8 mouse cellular contexts compared by ENCODE assay signal in genomic region chr19:37435041-37435852, GRCm38 (mm10). TPM values are rescaled to one million over a fixed set of nuclear protein-coding genes. Genes with fewer than 3 reads are reported as not detected.
DNase-seq lines count a peak whose midpoint lies in the region; ATAC-seq lines count a peak whose summit lies in the region.

No protein-coding gene starts in this region.

- H3K4me1 ChIP-seq in forebrain, embryonic 13.5 days = peaks cover 17% of the 10 kb centered on the region
- H3K4me1 ChIP-seq in limb, embryonic 12.5 days (replicated peaks) = peaks cover 21% of the 10 kb centered on the region
- peaks cover 8% of the 10 kb centered on the region for H3K4me1 ChIP-seq in midbrain, embryonic 11.5 days (ENCODE audit: control insufficient read depth, insufficient read depth, low read length)
- peaks cover 3% of the 10 kb centered on the region; the same call in 1 of the 2 replicates for H3K4me1 ChIP-seq in stomach, embryonic 14.5 days (ENCODE audit: control insufficient read depth, insufficient read depth, low read length)

- peak; percentile 25 for DNase-seq in CD4-positive, CD25-positive, alpha-beta regulatory T cell, adult 2 months (ENCODE audit: low read depth, low spot score)
- DNase-seq in midbrain, embryonic 11.5 days (ENCODE audit: low spot score, missing footprints) = peak; percentile 91
- DNase-seq in layer of hippocampus, postnatal 14 days (ENCODE audit: low spot score in 2 of 2) = no peak

- peak overlapping the region; percentile 59 for H3K4me2 ChIP-seq in forebrain, embryonic 13.5 days
- peak overlapping the region; percentile 64 for H3K4me2 ChIP-seq in limb, embryonic 12.5 days
- peak overlapping the region; percentile 46 for H3K4me2 ChIP-seq in midbrain, embryonic 11.5 days
- H3K4me2 ChIP-seq in stomach, embryonic 14.5 days (replicated peaks; ENCODE audit: low read depth, low read length) = peak overlapping the region; percentile 69

- WGBS in forebrain, embryonic 13.5 days = under 1% methylated on average over 73 of the region's 77 CpGs
- WGBS in limb, embryonic 12.5 days = under 1% methylated on average over 77 of the region's 77 CpGs
- WGBS in midbrain, embryonic 11.5 days = 1% methylated on average over 77 of the region's 77 CpGs
- under 1% methylated on average over 76 of the region's 77 CpGs for WGBS in stomach, embryonic 14.5 days

- peak overlapping the region; percentile 39 for H3K4me3 ChIP-seq in forebrain, embryonic 13.5 days
- peak overlapping the region; percentile 52 for H3K4me3 ChIP-seq in limb, embryonic 12.5 days (replicated peaks)
- peak overlapping the region; percentile 35 for H3K4me3 ChIP-seq in midbrain, embryonic 11.5 days (ENCODE audit: low read depth, low read length)
- H3K4me3 ChIP-seq in stomach, embryonic 14.5 days (ENCODE audit: low read depth, low read length) = peak overlapping the region; percentile 53

- H3K9ac ChIP-seq in forebrain, embryonic 13.5 days = no peak overlapping the region
- peak overlapping the region; percentile 57 for H3K9ac ChIP-seq in limb, embryonic 12.5 days (replicated peaks)
- H3K9ac ChIP-seq in midbrain, embryonic 11.5 days (ENCODE audit: low read length) = peak overlapping the region; percentile 21; the same call in 1 of the 2 replicates
- H3K9ac ChIP-seq in stomach, embryonic 14.5 days (replicated peaks; ENCODE audit: low read depth, low read length) = peak overlapping the region; percentile 46; the same call in 1 of the 2 replicates

- H3K27ac ChIP-seq in forebrain, embryonic 13.5 days = no peak overlapping the region
- peak overlapping the region; percentile 70 for H3K27ac ChIP-seq in limb, embryonic 12.5 days
- no peak overlapping the region for H3K27ac ChIP-seq in midbrain, embryonic 11.5 days (ENCODE audit: low read depth, low read length)
- H3K27ac ChIP-seq in stomach, embryonic 14.5 days (ENCODE audit: low read length) = peak overlapping the region; percentile 71

- peak; percentile 22 for ATAC-seq in activated CD4-positive, CD25-positive, alpha-beta regulatory T cell, adult 4 months
- ATAC-seq in forebrain, embryonic 13.5 days = peak; percentile 34; the same call in 1 of the 2 replicates
- ATAC-seq in hematopoietic stem cell, adult 5-6 weeks (replicated peaks in 1 of 2; ENCODE audit: insufficient read depth in 1 of 2, low FRiP score in 2 of 2, low TSS enrichment in 1 of 2, low read depth in 1 of 2, poor library complexity in 2 of 2, severe bottlenecking in 2 of 2) = peak; percentile 68 to 72
- ATAC-seq in limb, embryonic 12.5 days (ENCODE audit: insufficient number of reproducible peaks, insufficient read depth, low FRiP score, low TSS enrichment, low read depth) = no peak
- peak; percentile 36 for ATAC-seq in midbrain, embryonic 11.5 days (ENCODE audit: low FRiP score)
- ATAC-seq in stomach, embryonic 14.5 days (ENCODE audit: insufficient number of reproducible peaks, insufficient read depth, low FRiP score, low read depth) = no peak

- no peaks in the 10 kb centered on the region for H3K36me3 ChIP-seq in forebrain, embryonic 13.5 days (ENCODE audit: poor library complexity, severe bottlenecking)
- no peaks in the 10 kb centered on the region for H3K36me3 ChIP-seq in limb, embryonic 12.5 days
- H3K36me3 ChIP-seq in midbrain, embryonic 11.5 days (ENCODE audit: control insufficient read depth, insufficient read depth, low read length) = no peaks in the 10 kb centered on the region
- no peaks in the 10 kb centered on the region for H3K36me3 ChIP-seq in stomach, embryonic 14.5 days (ENCODE audit: control insufficient read depth, insufficient read depth, low read length)

- no peaks in the 10 kb centered on the region for H3K9me3 ChIP-seq in forebrain, embryonic 13.5 days (replicated peaks)
- no peaks in the 10 kb centered on the region for H3K9me3 ChIP-seq in limb, embryonic 12.5 days
- H3K9me3 ChIP-seq in midbrain, embryonic 11.5 days (ENCODE audit: control insufficient read depth, low read length) = no peaks in the 10 kb centered on the region
- H3K9me3 ChIP-seq in stomach, embryonic 14.5 days (ENCODE audit: control insufficient read depth, low read depth, low read length) = no peaks in the 10 kb centered on the region

- H3K27me3 ChIP-seq in forebrain, embryonic 13.5 days = peaks cover 97% of the 10 kb centered on the region
- peaks cover 90% of the 10 kb centered on the region for H3K27me3 ChIP-seq in limb, embryonic 12.5 days
- peaks cover 76% of the 10 kb centered on the region for H3K27me3 ChIP-seq in midbrain, embryonic 11.5 days (ENCODE audit: control insufficient read depth, insufficient read depth, low read length)
- peaks cover 30% of the 10 kb centered on the region for H3K27me3 ChIP-seq in stomach, embryonic 14.5 days (ENCODE audit: control insufficient read depth, insufficient read depth, low read length)

RNA-seq across cellular contexts. Expression of gene Hhex, which starts 0.6 kb away (rescaled TPM):
- polyA plus RNA-seq in activated CD4-positive, CD25-positive, alpha-beta regulatory T cell, adult 4 months (2017; shearing (Covaris generic)) = 1 to 10 TPM in 1 of 2 experiments, not detected in 1; 1.1 TPM
- polyA plus RNA-seq in forebrain, embryonic 13.5 days (2015; fragmentation: Nextera tagmentation; extraction: Ambion mirVana) = 3.4 and 5.7 TPM in 2 replicates
- 61.1 and 65.7 TPM in 2 replicates for total RNA-seq in hematopoietic stem cell, adult 5-6 weeks (2017)
- polyA plus RNA-seq in limb, embryonic 12.5 days (2016; fragmentation: Nextera tagmentation; extraction: Ambion mirVana) = 9.7 and 10.1 TPM in 2 replicates
- polyA plus RNA-seq in midbrain, embryonic 11.5 days (2014; fragmentation: Nextera tagmentation; extraction: Ambion mirVana) = 4.5 and 5.4 TPM in 2 replicates
- polyA plus RNA-seq in stomach, embryonic 14.5 days (2014; fragmentation: Nextera tagmentation; extraction: Ambion mirVana) = 8.2 and 12.3 TPM in 2 replicates
- 1 to 10 TPM; 2.6 to 3.6 TPM for total RNA-seq in layer of hippocampus, postnatal 14 days (2021)

RNA-seq across cellular contexts. Expression of gene Kif11, which starts 59.0 kb away (rescaled TPM):
- 10 to 100 TPM; 16.6 to 21.3 TPM for polyA plus RNA-seq in activated CD4-positive, CD25-positive, alpha-beta regulatory T cell, adult 4 months (2017; shearing (Covaris generic))
- 69.1 and 69.6 TPM in 2 replicates for polyA plus RNA-seq in forebrain, embryonic 13.5 days (2015; fragmentation: Nextera tagmentation; extraction: Ambion mirVana)
- total RNA-seq in hematopoietic stem cell, adult 5-6 weeks (2017) = 133 and 160 TPM in 2 replicates
- 89.1 and 89.4 TPM in 2 replicates for polyA plus RNA-seq in limb, embryonic 12.5 days (2016; fragmentation: Nextera tagmentation; extraction: Ambion mirVana)
- polyA plus RNA-seq in midbrain, embryonic 11.5 days (2014; fragmentation: Nextera tagmentation; extraction: Ambion mirVana) = 97.6 and 114 TPM in 2 replicates
- 63.7 and 69.7 TPM in 2 replicates for polyA plus RNA-seq in stomach, embryonic 14.5 days (2014; fragmentation: Nextera tagmentation; extraction: Ambion mirVana)
- total RNA-seq in layer of hippocampus, postnatal 14 days (2021) = 1 to 10 TPM; 2.4 to 3.1 TPM

Comparison
In these comparisons a context has a peak if more than half of its experiments do, and no peak if none do; other contexts are left out.
1. DNase-seq: peak in CD4-positive, CD25-positive, alpha-beta regulatory T cell, adult 2 months (single experiment) and midbrain, embryonic 11.5 days (single experiment); none in layer of hippocampus, postnatal 14 days (0 of 2).
2. ATAC-seq: peak in activated CD4-positive, CD25-positive, alpha-beta regulatory T cell, adult 4 months (single experiment), forebrain, embryonic 13.5 days (single experiment), hematopoietic stem cell, adult 5-6 weeks (2 of 2) and midbrain, embryonic 11.5 days (single experiment); none in limb, embryonic 12.5 days (single experiment) and stomach, embryonic 14.5 days (single experiment).
3. H3K27ac ChIP-seq: peak in limb, embryonic 12.5 days (single experiment) and stomach, embryonic 14.5 days (single experiment); none in forebrain, embryonic 13.5 days (single experiment) and midbrain, embryonic 11.5 days (single experiment).
4. Peak in every context shown above with its lines, with median percentiles within 50 percentile points of each other: H3K4me2 ChIP-seq and H3K4me3 ChIP-seq.